Mouse (Mus musculus) frontal cortex, postnatal 14 days (tissue): ENCODE measurements around the gene Nme7.
A peak's percentile ranks its signal among the peaks of the same experiment; 100 is the strongest.

Experiments
- DNase-seq, 2 experiments: peaks; one replicate each; pipeline ENCODE4 v3.0.0; 2022; ENCODE audit warnings: low spot score in 2 of 2

Gene Nme7

DNA sequence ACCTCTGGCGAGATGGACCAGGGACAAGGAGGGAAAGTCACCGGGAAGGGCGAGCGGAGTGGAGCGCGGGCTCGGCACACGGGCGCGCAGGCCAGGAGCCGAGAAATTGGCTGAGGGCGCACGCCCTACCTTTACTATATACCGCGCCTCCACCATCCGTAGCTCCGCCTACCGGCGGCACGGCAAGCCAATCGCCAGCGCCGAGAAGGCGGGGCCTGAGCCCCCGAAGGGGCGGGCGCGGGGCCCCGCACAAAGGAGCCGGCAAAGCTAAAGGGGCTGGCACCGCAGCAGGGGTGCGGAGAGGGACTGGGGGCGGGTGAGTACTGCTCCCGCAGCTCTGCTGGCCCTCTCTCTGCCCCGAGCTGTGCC is 154.3 kb downstream of the Nme7 start, which contains the start of gene Atp1b1:
Atp1b1 (minus strand) TSS at position 111 of the 369 bp plus-strand sequence.
- DNase-seq, result peak; percentile 87 to 92

- no peak for DNase-seq
Measured at GRCm38 (mm10) chr1:164458621-164459051, 154.7 kb downstream of the Nme7 start.

DNA sequence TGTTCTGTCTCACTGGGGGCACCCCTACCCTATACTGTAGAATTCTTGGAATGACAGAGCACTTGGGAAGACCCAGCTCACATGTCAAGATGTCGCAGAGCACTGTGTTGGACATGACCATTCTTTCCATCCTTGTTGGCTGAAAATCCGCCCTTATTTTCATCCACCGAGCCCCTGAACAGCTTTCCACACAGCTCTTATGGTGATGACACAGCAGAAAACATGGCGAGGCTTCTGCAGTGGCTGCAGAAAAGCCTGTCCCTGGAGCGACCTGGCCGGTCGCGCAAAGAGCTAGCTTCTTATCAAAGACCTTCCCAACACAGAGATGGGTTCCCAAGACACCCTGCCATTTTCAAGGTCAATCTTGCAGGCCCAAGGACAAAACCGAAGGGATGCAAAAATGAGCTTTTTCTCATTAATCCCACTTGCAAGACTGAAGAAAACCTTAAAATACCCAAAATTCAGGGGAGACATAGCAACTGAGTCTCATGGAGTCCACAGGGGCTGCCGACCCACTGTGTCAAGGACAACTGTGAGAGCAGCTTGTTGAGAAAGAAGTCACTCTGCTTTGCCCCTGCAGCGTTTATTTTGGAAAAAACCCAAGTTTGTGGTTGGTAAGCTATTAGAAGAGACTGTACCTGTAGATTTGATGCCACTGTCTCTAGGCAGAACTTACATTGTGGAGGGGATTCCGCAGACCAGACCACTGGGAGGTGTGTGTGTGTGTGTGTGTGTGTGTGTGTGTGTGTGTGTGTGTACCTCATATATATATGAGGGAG is 155.4 kb downstream of the Nme7 start:
- no peak for DNase-seq

DNA sequence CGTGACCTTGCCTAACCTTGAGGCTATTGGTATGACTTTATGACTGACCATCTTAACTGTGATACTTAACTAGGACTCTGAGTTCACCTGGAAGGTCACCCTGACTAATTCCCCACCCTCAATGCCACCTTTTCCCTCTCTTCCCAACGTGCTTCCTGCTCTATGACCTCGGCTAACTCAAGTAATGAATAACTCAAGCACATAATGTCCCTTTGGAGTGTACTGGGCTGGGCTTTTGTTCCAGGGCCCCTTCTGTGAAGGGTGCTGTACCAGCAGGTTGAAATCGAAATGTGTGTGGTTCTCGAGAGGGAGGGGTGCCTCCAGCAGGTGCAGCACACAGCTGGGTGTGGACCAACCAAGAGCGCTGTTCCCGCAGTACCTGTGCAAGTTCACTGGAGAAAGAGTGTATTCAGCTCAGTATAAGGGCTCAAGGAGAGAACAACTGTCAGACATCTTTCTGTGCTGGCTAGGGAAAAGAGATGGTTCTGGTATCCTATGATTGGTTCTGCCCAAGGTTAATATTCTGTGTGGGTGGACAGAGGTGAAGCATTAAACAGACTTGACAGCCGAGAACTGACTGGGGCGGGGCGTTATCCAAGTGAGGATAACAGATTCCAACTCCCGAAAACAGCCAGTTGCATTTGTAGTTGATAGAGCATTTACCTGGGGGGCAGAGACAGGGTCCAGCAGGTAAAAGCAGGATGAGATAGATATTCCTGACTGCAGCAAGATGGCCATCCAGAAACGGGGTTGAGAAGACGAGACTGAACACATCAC is 157.2 kb downstream of the Nme7 start:
- DNase-seq, result no peak

DNA sequence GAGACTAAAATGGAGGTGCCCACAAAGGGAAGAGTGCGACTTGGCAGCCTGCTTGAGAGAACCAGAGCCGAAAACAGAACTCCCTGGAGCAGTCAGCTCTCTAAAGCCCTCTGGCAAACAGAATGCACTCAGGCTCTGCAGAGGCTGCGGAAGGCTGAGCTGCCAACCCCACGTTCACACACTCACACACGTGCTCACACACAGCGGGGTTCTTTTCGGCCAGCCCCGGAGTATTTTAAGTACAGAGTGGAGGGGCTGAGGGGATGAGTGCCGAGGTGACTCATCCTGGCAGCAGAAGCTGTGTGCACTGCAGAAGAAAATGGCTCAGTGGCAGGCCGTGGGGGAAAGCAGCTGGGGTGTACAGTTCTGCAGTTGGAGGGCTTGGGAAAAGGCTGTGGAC is 157.8 kb downstream of the Nme7 start:
- DNase-seq, result peak; percentile 74 to 85

- no peak for DNase-seq
Measured at GRCm38 (mm10) chr1:164467406-164467805, 163.5 kb downstream of the Nme7 start.

- no peak for DNase-seq
Measured at GRCm38 (mm10) chr1:164468329-164468728, 164.4 kb downstream of the Nme7 start.

- DNase-seq, result no peak
Measured at GRCm38 (mm10) chr1:164470985-164471384, 167.1 kb downstream of the Nme7 start.

DNA sequence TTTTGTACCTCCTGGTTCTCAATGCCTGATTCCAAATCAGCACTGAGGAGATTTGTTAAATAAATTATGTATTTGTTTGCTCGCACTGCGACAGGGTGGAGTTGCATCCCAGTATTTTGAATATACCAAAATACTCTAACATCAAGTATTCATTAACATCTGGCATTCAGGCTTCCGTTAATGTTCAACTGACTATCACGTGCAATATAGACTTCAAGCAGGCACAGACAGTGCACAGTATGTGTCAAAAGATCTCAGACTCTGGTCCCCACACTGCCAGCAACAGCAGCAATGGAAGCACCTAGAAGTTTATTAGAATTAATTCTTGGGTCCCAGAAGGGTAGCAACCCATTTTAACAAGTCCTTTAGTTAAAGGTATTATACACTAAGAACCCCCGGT is 167.7 kb downstream of the Nme7 start:
- no peak for DNase-seq

GRCm38 (mm10) chr1:164473398-164473797 is 169.5 kb downstream of the Nme7 start:
- DNase-seq, result no peak

DNA sequence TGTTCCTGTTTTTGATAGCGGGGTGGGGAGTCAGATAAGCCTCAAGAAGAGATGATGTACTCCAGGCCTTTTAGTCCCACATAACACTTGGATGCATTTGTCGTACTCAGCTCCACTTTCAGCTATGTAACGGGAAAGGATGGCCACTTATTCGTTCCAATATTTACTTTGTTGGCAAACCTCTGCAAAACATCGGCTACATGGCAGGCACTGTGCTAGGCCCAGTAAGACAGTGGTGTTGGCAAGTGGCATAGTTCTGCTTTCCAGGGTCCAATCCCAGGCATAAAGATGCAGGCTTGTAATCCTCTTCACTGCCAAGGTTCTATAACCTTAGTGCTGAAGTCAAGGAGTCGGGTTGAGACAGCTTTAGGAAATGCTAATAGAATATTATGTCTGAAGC is 170.4 kb downstream of the Nme7 start:
- no peak for DNase-seq

- DNase-seq, result no peak
Measured at GRCm38 (mm10) chr1:164474778-164475511, 171.0 kb downstream of the Nme7 start.

DNA sequence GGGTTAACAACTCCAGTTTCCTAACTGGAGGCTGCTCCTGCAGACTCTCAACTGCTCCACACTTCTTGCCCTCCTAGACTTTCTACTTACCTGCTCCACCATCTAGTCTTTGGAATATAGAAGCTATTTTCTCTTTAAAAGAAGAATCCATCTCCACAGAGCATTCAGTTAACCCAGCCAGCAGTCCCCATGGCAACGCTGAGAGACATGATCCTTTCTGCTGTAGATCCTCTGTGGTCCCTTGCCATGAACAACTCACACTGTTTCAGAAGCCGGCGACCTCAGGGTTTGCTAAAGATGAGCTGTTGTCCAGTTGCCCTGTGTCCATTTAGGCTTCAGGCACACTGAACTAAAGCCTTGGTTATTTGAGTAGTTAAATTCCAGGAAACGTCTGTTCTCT is 172.0 kb downstream of the Nme7 start:
- DNase-seq, result no peak

DNA sequence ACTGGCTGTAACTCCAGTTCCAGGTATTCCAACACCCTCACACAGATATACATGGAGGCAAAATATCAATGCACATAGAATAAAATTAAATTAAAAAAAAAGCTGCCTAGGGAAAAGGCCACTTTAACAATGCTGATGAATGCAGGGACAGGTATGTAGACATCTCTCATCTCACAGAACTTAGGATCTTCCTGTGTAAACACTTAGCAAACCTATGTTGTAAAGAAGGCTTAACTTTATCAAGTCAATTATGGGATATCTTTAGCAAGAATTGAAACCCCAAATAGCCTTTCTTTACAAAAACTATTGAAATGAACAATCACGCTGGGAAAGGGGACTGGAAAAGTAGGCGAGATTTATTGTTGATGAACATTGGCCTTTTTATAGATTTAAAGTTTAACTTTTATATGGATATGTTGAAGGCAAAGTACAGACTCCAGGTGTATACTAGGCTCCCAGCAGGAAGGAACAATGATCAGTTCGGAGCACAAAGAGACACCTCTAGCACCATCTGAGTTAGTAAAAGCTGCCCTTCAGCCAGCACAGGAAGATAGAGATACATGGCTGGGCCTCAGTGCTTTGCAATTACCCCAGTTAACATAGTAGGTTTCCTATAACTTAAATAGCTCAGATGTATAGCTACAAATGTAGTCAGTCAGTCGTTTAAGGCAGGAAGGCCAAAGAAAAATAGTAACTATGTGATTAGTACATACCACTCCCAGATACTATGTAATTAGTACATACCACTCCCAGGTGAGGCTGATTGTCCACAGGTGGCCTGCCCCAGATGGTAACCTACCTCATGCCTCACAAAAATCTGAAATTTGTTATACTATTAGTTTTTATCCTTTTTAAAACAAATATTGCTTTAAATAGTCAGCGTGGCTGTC is 177.1 kb downstream of the Nme7 start:
- no peak for DNase-seq

GRCm38 (mm10) chr1:164481645-164482354 is 177.9 kb downstream of the Nme7 start:
- no peak for DNase-seq

DNA sequence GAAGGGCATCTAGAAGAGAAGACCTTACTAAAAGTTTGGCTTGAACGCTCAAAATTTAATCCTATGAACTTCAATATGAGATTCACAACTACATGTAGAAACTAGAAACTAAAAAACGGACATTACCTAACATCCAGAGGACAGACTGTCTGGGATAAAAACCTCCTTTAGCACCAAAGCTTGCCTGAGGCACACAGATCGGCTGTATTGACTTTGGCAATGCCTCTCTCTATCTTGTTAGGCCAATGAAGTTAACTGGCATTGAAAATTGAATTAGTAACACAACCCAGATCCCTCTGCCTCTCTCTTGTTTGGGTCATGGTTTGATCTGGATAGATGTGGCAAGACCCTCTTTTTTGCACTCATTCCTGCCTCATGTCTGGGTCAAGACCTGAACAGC is 178.9 kb downstream of the Nme7 start:
- DNase-seq, result no peak

DNA sequence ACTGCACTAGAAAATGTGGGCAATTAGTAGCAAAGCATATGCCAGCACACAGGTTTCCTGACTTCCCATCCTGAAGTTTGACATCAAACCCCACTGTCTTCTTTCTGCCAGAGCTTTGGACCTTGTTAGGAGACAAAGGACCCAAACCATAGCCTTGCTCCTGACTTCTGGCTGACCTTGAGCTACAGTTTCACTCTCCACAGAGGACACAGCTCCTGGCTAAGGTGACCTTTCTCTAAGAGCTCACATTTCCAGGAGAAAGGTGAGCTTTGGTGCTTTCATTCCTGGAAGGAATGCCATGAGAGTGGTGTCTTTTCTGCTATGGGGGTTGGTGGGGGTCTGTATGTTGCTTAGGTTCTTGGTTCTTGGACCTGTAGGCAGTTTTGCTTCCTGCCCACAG is 179.8 kb downstream of the Nme7 start:
- DNase-seq, result no peak
